ENCODE assay signal across 10 mouse cellular contexts in the genomic region with DNA sequence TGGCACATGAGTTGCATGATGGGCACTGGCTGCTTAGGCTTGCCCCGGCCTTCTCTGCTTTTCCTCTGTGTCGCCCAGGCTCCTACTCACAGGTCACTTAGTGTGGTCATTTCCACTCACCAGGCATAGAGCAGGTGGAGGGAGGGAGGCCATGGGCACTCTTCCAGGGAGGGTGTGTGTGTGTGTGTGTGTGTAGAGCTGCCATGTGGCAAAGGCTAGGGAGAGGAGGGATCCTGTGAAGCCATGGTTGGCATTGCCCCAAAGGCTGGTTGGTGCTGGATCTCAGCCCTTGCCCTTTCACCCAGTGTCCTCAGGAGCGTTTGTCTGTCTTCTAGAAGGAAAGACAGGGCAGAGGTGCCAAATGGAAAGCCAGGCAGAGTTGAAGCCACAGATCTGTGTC. TPM values are rescaled to one million over a fixed set of nuclear protein-coding genes. Genes with fewer than 3 reads are reported as not detected.
A peak's percentile ranks its signal among the peaks of the same experiment; 100 is the strongest.
DNase-seq lines count a peak whose midpoint lies in the region; ATAC-seq and TF ChIP-seq lines count a peak whose summit lies in the region.
"Had no signal": no experiment of that assay in that cellular context is flagged by ENCODE, and none has a peak within 500 bp of the region (broad histone marks: within the 10 kb centered on the region; RNA-seq: fewer than 3 reads in every experiment).

No protein-coding gene starts in this region.

- H3K4me3 ChIP-seq in lung, postnatal 0 days (ENCODE audit: low read depth, low read length): no peak overlapping the region
- no peak overlapping the region for H3K4me3 ChIP-seq in forebrain, embryonic 12.5 days (replicated peaks)
- H3K4me3 ChIP-seq: heart, embryonic 13.5 days; neural tube, embryonic 13.5 days had no signal

- no peak overlapping the region for H3K27ac ChIP-seq in lung, postnatal 0 days (ENCODE audit: low read length)
- H3K27ac ChIP-seq in forebrain, embryonic 12.5 days: no peak overlapping the region
- H3K27ac ChIP-seq: heart, embryonic 13.5 days had no signal

- no peaks in the 10 kb centered on the region for H3K36me3 ChIP-seq in lung, postnatal 0 days (ENCODE audit: insufficient read depth, low read length)
- no peaks in the 10 kb centered on the region for H3K36me3 ChIP-seq in forebrain, embryonic 12.5 days (replicated peaks)
- H3K36me3 ChIP-seq: heart, embryonic 13.5 days; neural tube, embryonic 13.5 days had no signal

- peak; percentile 60 to 75 for DNase-seq in lung, adult 18-20 months
- DNase-seq in lung, postnatal 0 days (ENCODE audit: low spot score): no peak
- DNase-seq in cerebellum, adult 18-20 months: peak; percentile 80 to 82
- peak; percentile 62 to 78 for DNase-seq in heart, postnatal 14 days
- DNase-seq in lung, postnatal 10 days: peak; percentile 44
- no peak for DNase-seq in urinary bladder, postnatal 14 days (ENCODE audit: low spot score)

- no peak overlapping the region for H3K9ac ChIP-seq in lung, postnatal 0 days (replicated peaks; ENCODE audit: low read depth)
- H3K9ac ChIP-seq in forebrain, embryonic 12.5 days: no peak overlapping the region
- H3K9ac ChIP-seq: heart, embryonic 13.5 days; neural tube, embryonic 13.5 days had no signal

- ATAC-seq in lung, postnatal 0 days: no peak
- ATAC-seq in activated CD4-positive, CD25-positive, alpha-beta regulatory T cell, adult 4 months: no peak
- ATAC-seq in forebrain, embryonic 12.5 days (ENCODE audit: low FRiP score): no peak

- H3K27me3 ChIP-seq in lung, postnatal 0 days (replicated peaks; ENCODE audit: insufficient read depth, low read length): no peaks in the 10 kb centered on the region
- peaks cover 17% of the 10 kb centered on the region for H3K27me3 ChIP-seq in forebrain, embryonic 12.5 days

- peaks cover 8% of the 10 kb centered on the region; the same call in 1 of the 2 replicates for H3K4me1 ChIP-seq in lung, postnatal 0 days (ENCODE audit: insufficient read depth, low read depth, low read length)
- H3K4me1 ChIP-seq in forebrain, embryonic 12.5 days: peaks cover 7% of the 10 kb centered on the region; the same call in 1 of the 2 replicates

- no peak for TF ChIP-seq EP300 in lung, postnatal 0 days (IDR thresholded peaks at IDR 0.05)

- intact Hi-C loops in heart, postnatal 14 days (cut with DNase I): no loop called here

- no peak for TF ChIP-seq CTCF in lung, postnatal 0 days (IDR thresholded peaks at IDR 0.05)

- no peak overlapping the region for H3K4me2 ChIP-seq in lung, postnatal 0 days (replicated peaks; ENCODE audit: low read depth, low read length)
- no peak overlapping the region for H3K4me2 ChIP-seq in forebrain, embryonic 12.5 days
- H3K4me2 ChIP-seq: heart, embryonic 13.5 days; neural tube, embryonic 13.5 days had no signal

- 68% methylated on average over 3 of the region's 3 CpGs for WGBS in lung, postnatal 0 days
- WGBS in forebrain, embryonic 12.5 days: 94% methylated on average over 3 of the region's 3 CpGs

- no peaks in the 10 kb centered on the region for H3K9me3 ChIP-seq in lung, postnatal 0 days (ENCODE audit: low read length)
- no peaks in the 10 kb centered on the region for H3K9me3 ChIP-seq in forebrain, embryonic 12.5 days
- H3K9me3 ChIP-seq: heart, embryonic 13.5 days; neural tube, embryonic 13.5 days had no signal

RNA-seq across cellular contexts. Expression of gene Mgll, which starts 7.8 kb away (rescaled TPM):
- 123 and 131 TPM in 2 replicates for polyA plus RNA-seq in lung, postnatal 0 days (2015; fragmentation: Nextera tagmentation; extraction: Ambion mirVana)
- total RNA-seq in heart, postnatal 14 days (2021): 100 to 1,000 TPM; 173 to 177 TPM
- polyA plus RNA-seq in activated CD4-positive, CD25-positive, alpha-beta regulatory T cell, adult 4 months (2017; shearing (Covaris generic)): under 1 TPM; 0.53 to 0.75 TPM
- 3.5 and 5.5 TPM in 2 replicates for polyA plus RNA-seq in forebrain, embryonic 12.5 days (2016; fragmentation: Nextera tagmentation; extraction: Ambion mirVana)

Comparison
In these comparisons a context has a peak if more than half of its experiments do, and no peak if none do; other contexts are left out.
1. DNase-seq: peak in lung, adult 18-20 months (2 of 2), cerebellum, adult 18-20 months (2 of 2), heart, postnatal 14 days (2 of 2) and lung, postnatal 10 days (single experiment); none in lung, postnatal 0 days (single experiment) and urinary bladder, postnatal 14 days (single experiment).
2. RNA of gene Mgll, which starts 7.8 kb away (polyA plus RNA-seq): 123 to 131 TPM in lung, postnatal 0 days; 3.5 to 5.5 TPM in forebrain, embryonic 12.5 days and 0.53 to 0.75 TPM in activated CD4-positive, CD25-positive, alpha-beta regulatory T cell, adult 4 months; every median in the first group is over 10 times any median in the second.